Mouse (Mus musculus) forebrain, embryonic 11.5 days (tissue): Measurements from ENCODE around the gene Pde10a. TPM values are rescaled to one million over a fixed set of nuclear protein-coding genes. Genes with fewer than 3 reads are reported as not detected.

Source experiments
- ATAC-seq: fragments of 200-750 bp; cut with Nextera tagmentation; replicated peaks from 2 replicates; pipeline ENCODE4 v1.8.0; 2017; ENCODE audit warnings: moderate TSS enrichment; ENCODE audit not compliant: low FRiP score
- DNase-seq: peaks from one replicate; pipeline ENCODE4 v3.0.0-alpha.2; 2017; ENCODE audit warnings: low spot score
- H3K27ac ChIP-seq: fragments of 300-500 bp; sonication (generic); 2 replicates; pipeline ENCODE4 v1.5.1; 2014; ENCODE audit warnings: low read depth, low read length
- H3K27me3 ChIP-seq: fragments of 300-500 bp; sonication (generic); 2 replicates; pipeline ENCODE4 v1.6.1; 2014; ENCODE audit warnings: mild to moderate bottlenecking, low read length, mixed read lengths; ENCODE audit not compliant: control insufficient read depth, insufficient read depth
- H3K36me3 ChIP-seq: fragments of 300-500 bp; sonication (generic); 2 replicates; pipeline ENCODE4 v1.6.1; 2014; ENCODE audit warnings: mild to moderate bottlenecking, low read length, moderate library complexity, mixed read lengths; ENCODE audit not compliant: control insufficient read depth, insufficient read depth
- H3K4me1 ChIP-seq: fragments of 300-500 bp; sonication (generic); replicated peaks from 2 replicates; pipeline ENCODE4 v1.6.1; 2014; ENCODE audit warnings: low read length, mixed read lengths; ENCODE audit not compliant: control insufficient read depth, insufficient read depth
- H3K4me2 ChIP-seq: fragments of 300-500 bp; sonication (generic); 2 replicates; pipeline ENCODE4 v1.6.1; 2014; ENCODE audit warnings: low read depth, mild to moderate bottlenecking, low read length, moderate library complexity, mixed read lengths; ENCODE audit not compliant: severe bottlenecking
- H3K4me3 ChIP-seq: fragments of 300-500 bp; sonication (generic); 2 replicates; pipeline ENCODE4 v1.5.1; 2014; ENCODE audit warnings: low read depth, low read length
- H3K9ac ChIP-seq: fragments of 300-500 bp; sonication (generic); 2 replicates; pipeline ENCODE4 v1.6.1; 2014; ENCODE audit warnings: low read length
- H3K9me3 ChIP-seq: fragments of 300-500 bp; sonication (generic); 2 replicates; pipeline ENCODE4 v1.6.1; 2016; ENCODE audit warnings: low read length, mixed read lengths; ENCODE audit not compliant: control insufficient read depth
- WGBS: fragments of 180-500 bp; shearing (Covaris S2); extraction: QIAGEN DNeasy Blood & Tissue Kit; methylation state at CpG from one replicate; pipeline ENCODE4 v1.1.7; 2014; 5-methylcytosine and 5-hydroxymethylcytosine counted together
- polyA plus RNA-seq: library from polyadenylated mRNA; unstranded; fragments of >200 nt; fragmentation: Nextera tagmentation; extraction: Ambion mirVana; gene quantifications from 2 replicates; pipeline ENCODE4 v1.2.1, GENCODE M21; 2014

Pde10a gene
- polyA plus RNA-seq, 1 experiment from 2014 or later: 9.0 TPM

GRCm38 (mm10) chr17:8871396-8871795, 346.2 kb downstream of the Pde10a start:
- Histone ChIP-seq H3K9me3 (no peaks in the 10 kb centered on the region), H3K27ac (no peak overlapping the region), H3K4me2 (no peak overlapping the region), H3K4me3 (no peak overlapping the region), H3K4me1 (peaks cover 4% of the 10 kb centered on the region; the same call in 1 of the 2 replicates), H3K9ac (no peak overlapping the region), H3K36me3 (no peaks in the 10 kb centered on the region), H3K27me3 (no peaks in the 10 kb centered on the region)
- DNase-seq (no peak), ATAC-seq (no peak)
- WGBS: 83% methylated on average over 7 of the region's 7 CpGs

- no peaks in the 10 kb centered on the region for H3K27me3 ChIP-seq
- DNase-seq (no peak), ATAC-seq (no peak)
- no peaks in the 10 kb centered on the region for H3K9me3 ChIP-seq
- no peak overlapping the region for H3K4me3 ChIP-seq
- no peaks in the 10 kb centered on the region for H3K36me3 ChIP-seq
- H3K9ac ChIP-seq: no peak overlapping the region
- H3K4me2 ChIP-seq: no peak overlapping the region
- WGBS: 70% methylated on average over 12 of the region's 12 CpGs
- H3K4me1 ChIP-seq: peaks cover 4% of the 10 kb centered on the region; the same call in 1 of the 2 replicates
- H3K27ac ChIP-seq: no peak overlapping the region
Measured at GRCm38 (mm10) chr17:8871997-8872593, 346.9 kb downstream of the Pde10a start.

DNA sequence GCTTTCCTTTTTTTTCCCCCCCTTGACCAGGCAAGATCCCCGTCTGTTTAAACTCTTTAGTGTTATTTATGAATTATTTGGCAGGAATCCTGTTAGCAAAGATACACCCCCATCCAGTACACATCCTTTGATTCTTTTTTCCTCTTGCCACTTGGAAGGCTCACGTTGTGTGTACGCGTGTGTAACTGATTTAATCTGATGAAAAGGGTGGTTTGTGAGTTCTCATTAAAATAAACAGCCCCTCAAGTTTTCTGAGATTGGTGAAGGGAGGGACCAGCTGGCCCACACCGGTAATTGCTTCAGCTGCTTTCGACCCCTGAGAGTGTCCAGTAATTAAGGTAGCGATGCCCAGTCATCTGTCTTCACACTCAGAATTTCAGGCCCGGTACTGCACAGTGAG, 347.4 kb downstream of the Pde10a start:
- Histone ChIP-seq H3K4me1 (peaks cover 4% of the 10 kb centered on the region; the same call in 1 of the 2 replicates), H3K27me3 (no peaks in the 10 kb centered on the region), H3K9me3 (no peaks in the 10 kb centered on the region), H3K36me3 (no peaks in the 10 kb centered on the region), H3K4me2 (no peak overlapping the region), H3K4me3 (no peak overlapping the region), H3K9ac (no peak overlapping the region), H3K27ac (no peak overlapping the region)
- ATAC-seq: no peak
- no peak for DNase-seq
- 71% methylated on average over 8 of the region's 8 CpGs for WGBS

DNA sequence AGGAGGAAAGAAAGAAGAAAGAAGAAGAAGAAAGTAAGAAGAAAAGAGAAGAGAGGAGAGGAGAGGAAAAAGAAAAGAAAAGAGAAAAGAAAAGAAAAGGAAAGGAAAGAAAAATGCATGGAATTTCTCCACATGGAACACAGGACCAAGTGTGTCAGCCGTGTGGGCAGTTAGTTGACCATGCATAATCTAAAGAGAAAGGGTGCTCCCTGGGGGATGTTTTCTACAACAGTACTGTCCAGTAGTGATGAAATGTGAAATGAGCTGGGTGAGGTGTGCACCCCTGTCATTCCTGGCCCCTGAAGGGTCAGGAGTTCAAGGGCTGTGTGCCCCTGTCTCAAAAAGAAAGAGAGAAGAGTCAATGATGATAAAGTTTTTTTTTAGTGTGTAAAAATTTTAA, 352.9 kb downstream of the Pde10a start:
- Histone ChIP-seq H3K27ac (no peak overlapping the region), H3K4me1 (no peaks in the 10 kb centered on the region), H3K9me3 (no peaks in the 10 kb centered on the region), H3K27me3 (no peaks in the 10 kb centered on the region), H3K4me2 (no peak overlapping the region), H3K36me3 (no peaks in the 10 kb centered on the region), H3K4me3 (no peak overlapping the region), H3K9ac (no peak overlapping the region)
- DNase-seq: no peak
- ATAC-seq: no peak
- 40% methylated on average over 1 of the region's 1 CpGs for WGBS

GRCm38 (mm10) chr17:8881711-8882110, 356.5 kb downstream of the Pde10a start:
- H3K9ac ChIP-seq: no peak overlapping the region
- WGBS: 88% methylated on average over 6 of the region's 6 CpGs
- H3K27ac ChIP-seq: no peak overlapping the region
- H3K36me3 ChIP-seq: no peaks in the 10 kb centered on the region
- H3K4me3 ChIP-seq: no peak overlapping the region
- no peak overlapping the region for H3K4me2 ChIP-seq
- no peaks in the 10 kb centered on the region for H3K9me3 ChIP-seq
- ATAC-seq (no peak), DNase-seq (no peak)
- no peaks in the 10 kb centered on the region for H3K27me3 ChIP-seq
- H3K4me1 ChIP-seq: 0 out of 2 replicates have a peak, but pooled peaks cover 3% of the 10 kb centered on the region

GRCm38 (mm10) chr17:8884691-8885090, 359.5 kb downstream of the Pde10a start:
- H3K27ac ChIP-seq: no peak overlapping the region
- WGBS: 78% methylated on average over 5 of the region's 5 CpGs

DNA sequence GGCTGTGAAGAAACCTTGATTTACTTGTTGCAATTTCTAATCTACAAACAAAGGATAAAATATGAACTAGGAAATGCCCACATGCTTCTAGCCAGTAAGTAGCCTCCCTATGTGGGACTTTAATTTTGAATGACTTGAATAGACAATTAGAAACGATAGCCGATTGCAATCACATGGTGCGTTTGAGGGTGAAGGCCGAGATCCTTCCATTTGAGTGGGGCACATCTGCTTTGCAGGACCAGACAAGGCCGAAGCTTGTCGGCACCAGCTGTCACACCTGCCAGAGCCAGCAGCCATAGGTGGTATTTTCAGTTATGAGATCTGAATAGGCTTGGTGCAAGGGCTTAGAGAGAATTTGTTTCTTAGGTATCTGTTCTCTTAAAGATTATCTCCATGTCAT, 360.7 kb downstream of the Pde10a start:
- no peak overlapping the region for H3K27ac ChIP-seq

More at GRCm38 (mm10) chr17:8884691-8885090, 359.5 kb downstream of the Pde10a start:
- ATAC-seq: no peak
- no peak for DNase-seq
- H3K4me2 ChIP-seq: no peak overlapping the region
- H3K4me1 ChIP-seq: 0 out of 2 replicates have a peak, but pooled peaks cover 3% of the 10 kb centered on the region
- H3K36me3 ChIP-seq: no peaks in the 10 kb centered on the region
- no peaks in the 10 kb centered on the region for H3K9me3 ChIP-seq
- no peaks in the 10 kb centered on the region for H3K27me3 ChIP-seq
- H3K4me3 ChIP-seq: no peak overlapping the region
- no peak overlapping the region for H3K9ac ChIP-seq

DNA sequence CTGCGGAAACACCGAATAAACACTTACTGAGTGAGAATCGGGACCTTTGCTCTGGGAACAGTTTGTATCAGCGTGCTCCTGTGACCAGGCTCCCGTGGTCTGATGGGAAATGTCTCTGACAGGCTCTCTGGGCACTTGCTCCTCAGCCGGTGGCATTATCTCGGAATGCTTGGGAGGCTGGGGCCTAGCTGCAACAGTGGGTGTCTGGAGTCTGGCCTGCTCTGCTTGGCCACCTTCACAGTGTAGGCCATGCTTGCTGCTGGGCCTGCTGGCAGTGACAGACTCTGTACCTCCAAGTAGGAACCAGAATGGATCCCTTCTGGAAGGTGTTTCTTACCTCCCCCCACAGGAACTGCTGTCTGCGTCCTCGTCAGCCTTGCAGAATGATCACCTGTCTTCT, 362.9 kb downstream of the Pde10a start:
- H3K36me3 ChIP-seq: no peaks in the 10 kb centered on the region
- H3K4me1 ChIP-seq: 0 out of 2 replicates have a peak, but pooled peaks cover 3% of the 10 kb centered on the region
- H3K4me2 ChIP-seq: no peak overlapping the region
- DNase-seq (no peak), ATAC-seq (no peak)
- no peak overlapping the region for H3K9ac ChIP-seq
- H3K27ac ChIP-seq: no peak overlapping the region
- no peaks in the 10 kb centered on the region for H3K27me3 ChIP-seq
- 81% methylated on average over 9 of the region's 9 CpGs for WGBS
- H3K9me3 ChIP-seq: no peaks in the 10 kb centered on the region
- H3K4me3 ChIP-seq: no peak overlapping the region

More for the DNA sequence above, 360.7 kb downstream of the Pde10a start:
- no peak for DNase-seq
- ATAC-seq: no peak
- H3K9me3 ChIP-seq: no peaks in the 10 kb centered on the region
- no peak overlapping the region for H3K9ac ChIP-seq
- H3K27me3 ChIP-seq: no peaks in the 10 kb centered on the region
- H3K4me1 ChIP-seq: 0 out of 2 replicates have a peak, but pooled peaks cover 3% of the 10 kb centered on the region
- H3K36me3 ChIP-seq: no peaks in the 10 kb centered on the region
- no peak overlapping the region for H3K4me2 ChIP-seq
- WGBS: 82% methylated on average over 6 of the region's 6 CpGs
- H3K4me3 ChIP-seq: no peak overlapping the region

- Histone ChIP-seq H3K4me2 (no peak overlapping the region), H3K27me3 (no peaks in the 10 kb centered on the region), H3K4me3 (no peak overlapping the region), H3K9me3 (no peaks in the 10 kb centered on the region), H3K36me3 (no peaks in the 10 kb centered on the region), H3K4me1 (0 out of 2 replicates have a peak, but pooled peaks cover 3% of the 10 kb centered on the region), H3K9ac (no peak overlapping the region), H3K27ac (no peak overlapping the region)
- WGBS: 81% methylated on average over 5 of the region's 5 CpGs
- DNase-seq (no peak), ATAC-seq (no peak)
Measured at GRCm38 (mm10) chr17:8888639-8889038, 363.5 kb downstream of the Pde10a start.
